Mouse (Mus musculus) left cerebral cortex, adult 9 months (tissue): ENCODE measurements at regions not wholly inside any gene's neighbourhood (a gene's known extent, or its start where the extent isn't known, plus 50 kb on each side); places are given as distances from the start of the nearest gene placed in this dataset.

ENCODE experiments used
- DNase-seq, 2 experiments: peaks; one replicate each; pipeline ENCODE4 v3.0.0; 2022; ENCODE audit warnings: low spot score in 2 of 2

DNA sequence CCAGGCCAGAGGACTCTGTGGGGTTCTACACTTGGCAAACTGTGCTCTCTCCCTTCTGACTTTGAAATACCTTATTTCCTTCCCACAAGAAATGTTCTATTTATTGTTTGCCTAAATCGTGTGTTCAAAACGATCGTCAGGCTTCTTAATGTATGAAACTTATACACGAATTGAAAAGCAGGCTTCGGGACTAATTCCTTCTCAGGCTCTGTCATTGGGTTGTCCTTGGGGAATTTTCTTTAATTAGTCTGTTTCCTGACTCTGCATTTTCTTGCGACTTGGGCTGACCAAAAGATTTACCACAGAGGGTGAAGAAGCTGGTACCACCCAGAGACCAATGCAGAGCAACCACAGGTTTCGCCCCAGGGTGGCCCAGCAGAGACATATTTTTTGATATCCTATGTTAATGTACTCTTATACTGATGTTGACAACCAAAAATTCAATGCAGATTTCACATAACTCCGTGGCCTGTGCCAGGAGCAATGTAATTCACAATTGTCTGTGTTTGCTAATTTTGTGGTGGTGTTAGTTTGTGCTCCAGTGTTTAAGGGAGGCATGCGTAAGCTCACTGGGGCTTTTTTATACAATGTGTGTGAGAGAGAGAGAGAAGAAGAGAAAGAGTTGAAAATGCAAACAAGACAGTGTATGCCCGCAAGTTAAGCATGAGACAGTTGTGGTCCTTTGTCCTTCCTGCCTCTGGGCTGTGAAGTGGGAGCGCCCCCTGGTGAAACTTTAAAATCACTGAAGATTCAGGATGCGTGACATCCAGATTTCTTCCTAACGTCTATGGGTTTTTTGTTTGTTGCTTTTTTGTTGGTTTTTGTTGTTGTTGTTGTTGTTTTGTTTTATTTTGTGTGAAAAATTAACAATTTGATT lies 452.7 kb downstream of the Sox2 start:
- DNase-seq: peak in 1 of 2 experiments; percentile 75

DNA sequence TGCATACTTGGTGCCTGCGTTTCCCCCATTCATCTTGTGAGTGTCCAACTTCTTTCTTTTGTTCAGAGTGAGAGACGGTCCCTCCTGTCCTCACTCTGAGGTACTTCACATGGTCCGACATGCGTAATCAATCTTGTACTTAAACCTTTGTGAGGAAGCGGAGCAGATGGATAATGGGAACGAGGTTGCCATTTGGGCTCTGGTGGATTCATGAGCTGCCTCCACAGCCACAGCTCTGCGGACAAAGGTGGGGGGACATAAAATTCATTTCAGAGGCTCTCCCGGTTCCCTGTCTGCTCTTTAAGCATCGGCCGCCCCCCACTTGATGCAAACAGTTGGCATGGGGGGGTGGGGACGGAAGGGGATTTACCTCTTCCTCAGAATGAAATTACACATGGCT lies 454.7 kb downstream of the Sox2 start:
- no peak for DNase-seq

DNA sequence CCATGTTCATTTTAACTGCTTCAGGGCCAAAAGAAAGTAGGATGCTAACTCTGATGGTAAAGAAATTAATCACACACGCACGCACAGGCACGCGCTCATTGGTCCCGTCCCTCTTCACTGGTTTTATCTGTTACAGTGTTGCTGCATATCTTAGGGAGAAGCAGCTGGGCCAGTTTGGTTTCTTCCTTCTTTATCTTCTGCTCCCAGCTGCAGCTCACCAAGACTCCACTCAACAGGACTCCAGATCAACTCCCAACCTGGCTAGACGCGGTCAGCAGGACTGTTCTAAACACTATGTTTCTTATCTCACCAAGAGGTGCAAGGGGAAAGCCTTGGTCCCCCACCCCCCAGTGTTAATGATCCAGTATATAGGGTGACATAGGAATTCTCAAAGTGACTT lies 455.9 kb downstream of the Sox2 start:
- DNase-seq: no peak

DNA sequence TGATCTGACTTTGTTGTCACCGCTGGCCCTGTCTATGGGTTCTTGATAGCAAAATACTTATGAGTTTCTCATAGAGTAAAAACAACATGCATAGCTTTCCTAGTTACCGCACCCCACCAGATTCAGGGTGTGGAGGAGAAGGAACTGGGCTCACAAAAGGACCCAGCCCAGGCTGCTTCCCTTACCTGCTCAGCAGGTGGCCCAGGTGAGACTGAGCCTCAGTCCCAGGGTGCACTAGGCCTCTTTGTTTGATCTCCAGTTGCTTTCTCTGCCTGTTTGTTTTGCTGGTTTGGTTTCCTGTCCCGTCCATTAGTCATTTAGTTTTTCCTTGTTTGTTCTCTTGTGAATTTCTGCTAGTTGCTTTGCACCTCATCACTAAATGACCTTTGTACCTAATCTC lies 483.3 kb downstream of the Sox2 start:
- DNase-seq: no peak

DNA sequence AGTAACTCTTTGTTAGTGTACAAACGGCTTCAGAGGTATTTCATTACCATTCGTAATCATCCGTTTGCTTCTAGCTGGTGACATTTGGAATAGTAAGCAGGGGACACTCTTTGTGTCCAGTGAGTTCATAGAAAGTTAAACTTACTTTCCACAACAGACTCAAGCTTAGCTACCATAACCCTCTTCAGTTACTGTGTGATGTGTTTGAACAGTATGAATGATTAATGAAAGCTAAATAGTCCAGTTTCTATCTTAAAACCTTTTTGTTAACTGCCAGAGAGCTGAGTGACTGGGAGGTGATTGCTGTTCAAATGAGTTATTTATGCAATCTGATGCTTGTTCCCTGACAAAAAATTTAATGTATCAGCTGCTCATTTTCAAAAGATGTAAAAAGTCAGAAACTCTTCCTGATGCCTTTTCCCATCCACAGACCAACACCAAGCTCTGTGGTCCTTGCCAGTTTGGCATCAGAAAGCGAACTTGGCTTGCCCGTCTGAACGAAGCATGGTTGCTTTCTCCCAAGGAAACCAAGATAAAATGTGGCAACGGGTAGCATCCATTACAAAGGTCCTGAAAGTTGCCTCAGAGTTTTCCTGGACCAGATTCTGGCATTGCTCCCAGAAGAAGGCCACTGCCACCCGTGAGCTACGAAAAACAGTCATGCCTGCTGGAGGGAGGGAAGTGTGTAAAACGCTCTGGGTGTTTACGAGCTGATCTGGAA lies 491.5 kb downstream of the Sox2 start:
- DNase-seq: peak in 1 of 2 experiments; percentile 26

DNA sequence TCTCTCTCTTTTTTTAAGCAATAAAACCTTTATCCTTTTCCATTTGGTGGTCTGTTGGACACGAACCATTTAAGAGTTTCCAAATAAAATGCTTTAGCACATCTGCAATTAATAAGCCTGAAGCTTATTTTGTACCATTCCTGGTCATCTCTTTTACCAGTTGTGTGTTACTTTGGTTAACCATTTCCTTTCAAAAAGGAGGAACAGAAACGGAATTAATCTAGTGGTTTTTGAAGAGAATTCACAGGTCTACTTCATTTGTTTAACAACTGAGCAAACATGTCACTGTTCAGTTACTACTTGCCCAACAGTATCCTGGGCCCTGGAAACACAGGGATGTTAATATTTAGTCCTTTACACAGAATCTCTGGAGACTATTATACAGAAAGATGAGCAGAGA lies 492.5 kb downstream of the Sox2 start:
- DNase-seq: no peak

DNA sequence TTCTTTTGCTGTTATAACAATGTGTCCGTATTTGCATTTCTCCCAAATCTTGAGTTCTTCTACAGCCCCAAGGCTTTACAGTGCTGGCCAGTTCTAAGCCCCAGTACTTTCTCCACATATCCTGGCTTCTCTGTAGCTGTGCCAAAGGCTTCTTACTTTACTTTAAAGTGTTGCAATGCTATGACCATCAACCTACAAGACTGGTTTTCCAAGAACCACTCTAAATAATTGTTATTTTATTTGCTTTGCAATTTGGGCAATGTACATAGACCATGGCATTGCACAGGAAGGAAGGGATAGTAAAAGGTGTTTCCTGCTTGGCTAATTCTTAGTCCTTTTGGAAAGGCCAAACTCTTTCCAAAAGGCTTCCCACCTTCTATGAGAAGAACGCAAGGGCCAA lies 495.4 kb downstream of the Sox2 start:
- no peak for DNase-seq

DNA sequence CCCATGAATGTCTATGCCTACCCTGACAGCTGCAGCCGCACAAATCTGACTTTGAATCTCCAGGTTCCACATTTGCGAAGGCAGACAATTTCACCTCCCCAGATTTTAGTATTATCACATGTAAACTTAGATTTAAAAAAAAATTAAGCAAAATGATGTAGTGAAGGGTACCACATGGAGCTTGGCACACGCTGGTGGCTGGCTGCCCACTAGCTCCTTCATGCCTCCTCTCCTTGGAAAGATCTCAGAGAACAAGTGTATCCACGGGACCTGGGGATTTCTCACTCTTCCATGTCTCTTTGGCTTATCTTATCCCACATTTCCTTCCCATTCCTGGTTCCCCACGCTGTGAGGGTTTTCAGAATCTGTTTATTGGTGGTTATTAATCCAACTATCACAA lies 496.5 kb downstream of the Sox2 start:
- no peak for DNase-seq

DNA sequence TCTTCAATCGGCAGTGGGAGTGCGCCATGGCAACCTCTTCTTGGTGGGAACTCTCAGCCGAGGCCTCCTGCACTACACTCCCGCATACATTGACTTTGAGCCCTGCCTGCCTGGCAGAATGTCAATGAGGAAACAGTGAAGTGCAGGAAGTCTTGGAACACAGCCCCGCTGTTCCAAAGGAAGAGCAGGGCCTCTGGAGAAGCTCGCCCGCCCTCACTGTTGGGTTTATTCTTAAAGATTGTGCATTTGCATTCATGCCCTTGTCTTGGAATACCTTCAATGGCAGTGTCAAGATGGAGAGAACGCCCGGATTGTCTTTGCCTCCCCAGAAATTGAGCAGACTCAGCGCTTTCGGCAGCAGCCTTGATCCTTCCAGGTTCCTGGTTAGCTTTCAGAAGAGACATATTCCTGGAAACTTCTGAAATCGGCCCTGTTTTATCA lies 499.1 kb downstream of the Sox2 start:
- peak in 1 of 2 experiments; percentile 45 for DNase-seq

DNA sequence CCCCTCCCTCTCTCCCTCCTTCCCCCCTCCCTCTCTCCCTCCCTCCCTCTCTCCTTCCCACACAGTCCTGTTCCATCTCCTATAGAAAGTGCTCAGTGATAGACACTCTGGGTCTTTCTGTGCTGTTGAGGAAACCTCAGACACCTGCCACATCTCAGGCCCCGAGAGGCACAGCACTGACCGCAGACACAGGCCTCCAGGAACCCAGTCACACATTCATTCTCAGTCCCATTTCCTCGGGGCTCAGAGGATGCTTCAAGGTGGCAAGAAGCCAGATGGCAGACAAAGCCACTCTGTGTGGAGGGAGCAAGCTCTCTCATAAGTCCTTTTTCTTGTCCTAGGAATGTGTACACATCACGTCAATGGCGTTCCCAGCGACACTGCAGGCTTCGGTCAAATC lies 502.0 kb downstream of the Sox2 start:
- DNase-seq: no peak

DNA sequence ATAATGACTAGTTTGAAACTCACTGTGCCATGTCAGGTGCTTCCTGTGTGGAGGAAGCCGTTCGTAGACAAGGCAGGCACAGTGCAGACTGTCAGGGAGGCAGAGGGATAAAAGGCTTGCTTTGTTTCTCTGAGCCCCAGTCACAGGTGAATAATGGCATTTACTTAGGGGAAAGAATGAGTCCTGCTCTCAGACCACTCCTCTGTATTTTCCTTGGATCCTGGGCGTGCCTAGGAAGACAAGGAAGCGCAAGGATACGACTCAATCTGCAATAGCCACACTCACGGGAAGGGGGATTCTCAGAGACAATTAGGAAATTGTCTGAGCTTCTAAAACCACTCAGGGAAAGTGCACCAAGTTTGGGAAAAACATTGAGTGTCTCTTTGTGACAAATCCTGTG lies 504.1 kb downstream of the Sox2 start:
- DNase-seq: no peak

DNA sequence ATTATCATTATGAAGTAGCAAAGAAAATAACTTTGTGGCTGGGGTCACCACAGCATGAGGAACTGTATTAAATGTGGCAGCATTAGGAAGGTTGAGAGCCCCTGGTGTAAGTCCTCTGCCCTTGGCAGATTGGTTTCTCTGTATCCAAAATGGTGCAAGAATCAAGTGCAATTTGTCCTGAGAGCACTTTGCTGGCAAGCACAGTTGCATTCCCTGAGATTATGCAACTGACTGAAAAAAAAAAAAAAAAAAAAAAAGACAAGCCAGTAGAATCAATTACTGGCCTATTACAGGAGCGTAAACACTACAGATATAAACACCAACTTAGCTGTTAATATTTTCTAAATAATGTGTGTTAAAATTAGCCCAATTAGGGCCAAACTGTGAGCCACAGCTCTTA lies 518.5 kb downstream of the Sox2 start:
- DNase-seq: no peak

DNA sequence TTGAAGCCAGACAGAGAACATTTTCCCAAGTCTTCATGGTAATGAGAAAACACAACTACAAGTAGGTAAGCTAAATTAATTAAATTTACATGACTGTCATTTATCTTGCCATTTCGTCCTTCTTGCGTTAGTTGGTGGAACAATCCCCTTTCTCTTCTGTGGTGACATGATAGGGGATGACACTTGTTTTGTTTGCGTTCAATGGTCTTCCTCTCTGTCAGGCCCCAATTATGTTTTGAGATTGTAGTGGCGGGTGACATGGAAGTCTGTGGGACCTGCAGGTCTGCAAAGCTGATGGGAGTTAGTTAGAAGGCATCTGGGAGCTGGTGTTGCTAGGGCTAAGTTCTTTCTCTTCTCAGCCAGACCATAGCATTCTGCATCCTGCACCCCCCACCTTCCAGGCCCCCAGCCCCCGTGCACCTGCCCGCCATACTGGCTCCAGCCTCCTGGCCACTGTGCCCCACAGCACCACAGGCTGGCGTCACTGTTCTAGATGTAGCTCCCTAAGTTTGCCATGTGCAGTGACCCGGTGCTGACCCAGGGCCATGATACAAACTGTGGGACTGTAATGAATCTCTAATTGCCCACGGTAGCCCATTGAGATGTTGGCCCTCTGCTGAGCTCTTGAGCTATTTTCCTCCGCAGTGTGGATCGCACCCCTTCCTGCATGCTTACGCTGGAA lies 528.7 kb downstream of the Sox2 start:
- no peak for DNase-seq

DNA sequence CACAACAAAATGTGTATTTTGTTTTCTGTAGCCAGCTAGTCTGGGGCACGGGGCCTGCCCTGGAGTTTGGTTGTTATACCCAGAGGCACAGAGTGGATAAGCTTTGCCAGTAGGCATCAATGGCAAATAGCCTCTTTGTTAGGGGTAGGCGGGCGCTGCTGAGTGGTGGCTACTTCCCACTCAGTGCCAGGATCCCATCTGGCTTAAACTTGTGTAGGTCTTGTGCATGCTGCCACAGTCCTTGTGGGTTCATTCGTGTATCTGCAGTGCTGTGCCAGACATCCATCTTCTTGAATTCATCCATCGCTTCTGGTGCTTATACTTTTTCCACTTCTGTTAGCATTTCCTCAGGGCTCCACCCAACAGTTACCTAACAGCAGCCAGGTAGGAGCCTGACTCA lies 545.4 kb upstream of the Atp11b start:
- DNase-seq: no peak

DNA sequence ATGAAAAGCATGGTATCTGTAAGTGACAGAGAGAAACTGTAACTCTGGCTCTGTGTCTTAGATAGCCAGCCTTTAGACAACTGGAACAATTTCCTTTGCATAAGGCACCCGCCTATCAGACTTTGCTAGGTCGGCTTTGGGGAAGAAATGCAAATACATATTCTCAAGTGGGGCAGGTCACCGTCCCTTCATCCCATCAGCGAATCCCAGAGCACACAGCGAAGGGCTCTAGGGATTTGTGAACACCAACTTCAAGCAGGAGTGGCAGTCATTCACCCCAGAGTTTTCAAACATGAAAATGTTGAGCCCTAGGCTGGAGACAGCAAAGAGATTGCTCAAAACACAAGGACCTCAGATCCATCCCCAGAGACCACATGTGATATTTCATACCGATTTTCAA lies 534.5 kb upstream of the Atp11b start:
- no peak for DNase-seq

DNA sequence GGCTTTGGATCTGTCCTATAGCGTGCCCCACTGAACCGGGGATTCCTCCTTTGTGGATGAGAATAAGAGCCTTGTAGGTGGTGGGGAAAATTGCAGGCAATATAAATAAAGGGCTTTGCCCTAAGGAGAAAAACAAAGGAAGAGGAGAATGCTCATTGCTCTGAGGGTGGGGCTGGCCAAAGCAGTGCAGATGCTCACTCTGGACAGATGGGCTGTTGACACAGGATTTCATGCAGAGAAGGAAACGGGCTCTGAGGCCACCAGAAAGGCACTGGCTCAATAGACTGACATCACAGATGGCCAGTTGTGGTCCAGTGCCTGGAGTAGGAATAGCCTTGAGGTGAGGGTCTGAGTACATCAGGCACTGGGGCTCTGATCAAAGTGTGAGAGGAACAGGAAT lies 532.7 kb upstream of the Atp11b start:
- DNase-seq: no peak

DNA sequence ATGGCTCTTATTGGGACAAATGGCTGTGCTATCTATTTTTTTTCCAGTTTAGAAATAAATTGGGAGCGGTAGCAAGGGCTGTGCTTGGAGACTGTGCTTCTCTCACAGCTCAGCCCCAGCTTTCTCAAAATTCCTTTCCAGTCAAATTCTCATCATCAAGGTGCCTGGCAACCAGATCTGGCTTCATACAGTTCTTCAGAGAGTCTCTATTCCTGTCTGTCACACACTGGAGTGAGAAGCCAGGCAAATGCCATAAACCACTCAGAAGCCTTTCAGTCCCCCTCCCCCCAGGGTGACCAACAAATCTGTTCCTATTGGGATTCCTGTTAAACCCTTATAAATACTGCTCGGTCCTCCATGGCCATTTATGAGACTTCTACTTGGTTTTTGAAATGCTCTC lies 531.7 kb upstream of the Atp11b start:
- DNase-seq: no peak

DNA sequence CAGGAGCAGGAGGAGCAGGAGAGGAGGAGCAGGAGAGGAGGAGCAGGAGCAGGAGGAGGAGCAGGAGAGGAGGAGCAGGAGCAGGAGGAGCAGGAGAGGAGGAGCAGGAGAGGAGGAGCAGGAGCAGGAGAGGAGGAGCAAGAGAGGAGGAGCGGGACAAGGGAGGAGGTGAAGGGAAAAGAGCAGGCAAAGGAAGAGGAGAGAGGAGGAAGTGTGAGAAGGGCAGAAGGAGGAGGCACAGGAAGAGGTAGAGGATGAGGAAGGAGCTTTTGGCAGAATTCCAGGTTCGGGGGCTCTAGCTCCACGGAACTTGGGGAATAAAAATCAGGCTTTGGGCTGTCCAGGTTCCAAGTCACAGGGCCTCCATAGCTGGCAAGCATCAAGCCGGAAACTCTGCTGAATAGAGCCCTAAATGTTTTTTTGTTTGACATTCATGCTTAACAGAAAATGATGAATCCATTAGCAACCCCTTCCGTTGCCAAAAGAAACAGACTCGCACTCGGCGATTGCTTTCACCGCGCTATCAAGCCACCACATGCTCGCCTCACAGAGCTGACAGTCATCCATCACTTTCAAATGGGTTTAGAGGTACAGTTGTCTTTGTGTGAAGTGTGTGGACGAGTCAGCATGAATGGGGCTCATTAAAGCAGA lies 528.7 kb upstream of the Atp11b start:
- DNase-seq: peak; percentile 5 to 41

DNA sequence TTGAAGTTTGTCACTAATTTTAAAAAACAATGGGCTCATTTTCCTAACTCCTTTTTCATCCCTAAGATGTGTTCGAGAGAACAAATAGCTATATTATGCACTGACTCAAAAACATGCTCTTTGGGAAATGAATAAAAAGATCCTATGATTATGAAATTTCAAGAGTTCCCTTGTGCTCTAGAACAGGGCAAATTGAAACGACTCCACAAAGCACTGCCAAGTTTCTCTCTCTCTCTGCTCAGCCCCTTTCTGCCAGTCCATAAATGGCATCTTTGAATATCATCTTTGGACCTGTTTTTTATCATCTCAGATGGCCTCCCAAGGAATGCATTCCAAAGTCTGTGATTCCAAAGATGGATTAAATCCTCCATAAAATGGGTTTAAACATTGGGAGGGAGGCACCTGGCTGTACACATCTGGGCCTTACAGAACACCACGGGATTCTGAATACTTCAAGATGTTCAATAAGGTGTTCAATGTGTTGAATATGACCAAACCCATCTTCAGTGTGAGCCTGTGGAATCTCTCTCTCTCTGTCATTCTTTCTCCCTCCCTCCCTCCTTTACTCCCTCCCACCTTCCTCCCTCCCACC lies 528.0 kb upstream of the Atp11b start:
- no peak for DNase-seq

DNA sequence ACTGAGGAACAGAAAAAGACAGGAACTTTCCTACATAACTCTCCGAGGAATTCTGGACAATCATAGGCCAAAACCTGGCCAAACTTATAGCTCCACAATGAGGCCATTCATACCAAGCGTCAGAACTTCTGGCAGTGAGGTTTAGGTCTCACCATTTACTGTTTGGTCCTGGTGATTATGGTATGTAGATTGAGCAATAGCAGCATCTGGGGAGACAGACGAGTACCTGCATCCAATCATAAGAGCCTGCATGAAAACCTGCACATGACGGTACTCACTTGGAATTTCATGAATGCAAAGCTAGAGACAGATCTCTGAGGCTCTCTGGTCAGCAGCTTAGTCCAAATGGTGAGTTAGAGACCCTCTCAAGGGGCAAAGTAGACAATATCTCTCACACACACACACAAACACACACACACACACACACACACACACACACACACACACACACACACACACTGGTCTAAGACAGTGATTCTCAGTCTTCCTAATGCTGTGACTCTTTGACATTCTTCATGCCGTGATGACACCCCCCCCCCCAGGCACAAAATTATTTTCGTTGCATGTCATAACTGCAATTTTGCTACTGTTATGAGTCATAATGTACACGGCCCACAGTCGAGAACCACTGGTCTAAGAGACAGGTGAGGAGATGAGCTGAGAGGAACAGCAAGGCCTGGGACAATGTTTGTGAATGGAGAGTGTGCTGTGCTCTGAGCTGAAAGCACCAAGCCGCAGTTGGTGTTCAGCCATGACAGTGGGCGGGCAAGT lies 522.6 kb upstream of the Atp11b start:
- no peak for DNase-seq

DNA sequence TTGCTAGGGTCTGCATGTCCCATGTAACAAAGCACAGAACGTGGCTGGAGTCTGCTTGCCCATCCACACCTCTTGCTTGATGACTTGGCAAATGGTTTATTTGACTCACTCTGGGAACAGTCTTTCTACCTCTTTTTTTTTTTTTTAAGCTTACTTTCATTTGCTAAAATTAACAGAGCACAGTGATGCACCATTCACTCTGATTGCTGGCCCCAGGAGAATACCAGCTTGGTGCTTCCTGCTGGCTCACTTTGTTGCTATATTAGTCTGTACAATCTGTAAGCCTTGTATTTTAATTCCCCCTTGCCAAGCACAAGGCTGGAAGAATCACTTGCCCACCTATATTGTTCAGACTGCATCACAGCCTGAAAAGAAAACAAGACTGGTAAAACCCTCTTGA lies 521.4 kb upstream of the Atp11b start:
- peak in 1 of 2 experiments; percentile 20 for DNase-seq
